Mouse (Mus musculus) left cerebral cortex, adult 9 months (tissue): ENCODE measurements around the gene Tmc6.
"Not testable (repeated sequence)": the region's sequence is repeated elsewhere in the genome, so short reads cannot be mapped to it uniquely, and the experiment has no call there.

ENCODE experiments used
- DNase-seq, 2 experiments: peaks; one replicate each; pipeline ENCODE4 v3.0.0; 2022; ENCODE audit warnings: low spot score in 2 of 2

The Tmc6 gene

DNA sequence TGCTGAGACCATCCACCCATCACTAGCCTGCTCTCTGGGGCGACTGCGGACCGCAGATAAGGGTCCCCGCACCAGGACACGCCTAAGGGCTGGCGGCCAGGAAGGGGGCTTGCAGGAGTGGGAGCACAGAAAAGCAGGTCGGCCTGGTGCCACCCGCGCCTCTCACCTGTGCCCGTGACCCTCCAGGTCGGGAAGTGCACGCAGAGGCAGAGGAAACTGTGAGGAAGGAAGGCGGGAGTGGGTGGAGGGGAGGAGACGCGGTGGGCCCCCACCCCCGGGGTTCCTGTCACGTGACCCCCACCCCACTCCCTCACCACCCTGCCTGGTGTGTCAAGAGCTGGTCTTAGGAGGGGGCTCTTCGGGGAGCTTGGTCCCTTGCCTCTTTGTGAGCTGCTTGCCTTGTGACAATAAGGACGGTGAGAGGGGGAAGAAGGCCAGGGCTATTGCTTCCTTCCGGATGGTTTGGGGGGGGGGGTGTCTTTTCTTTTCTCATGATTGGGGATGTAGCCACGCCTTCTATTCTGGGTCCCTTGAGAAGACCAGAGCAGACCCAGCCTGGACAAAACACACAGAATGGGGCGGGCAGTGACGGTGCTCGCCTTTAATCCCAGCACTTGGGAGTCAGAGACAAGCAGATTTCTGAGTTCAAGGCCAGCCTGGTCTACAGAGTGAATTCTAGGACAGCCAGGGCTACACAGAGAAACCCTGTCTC lies at the start of gene Tmc6, which contains the start of gene Tmc8:
Gene Tmc6, minus strand, starts transcription at position 206 of the 712 bp plus-strand sequence.
Gene Tmc8, plus strand, starts transcription at position 84 of the 712 bp plus-strand sequence.
- DNase-seq: no peak

- no peak for DNase-seq
Measured at GRCm38 (mm10) chr11:117830401-117830800, 48.4 kb upstream of the Tmc6 start.

DNA sequence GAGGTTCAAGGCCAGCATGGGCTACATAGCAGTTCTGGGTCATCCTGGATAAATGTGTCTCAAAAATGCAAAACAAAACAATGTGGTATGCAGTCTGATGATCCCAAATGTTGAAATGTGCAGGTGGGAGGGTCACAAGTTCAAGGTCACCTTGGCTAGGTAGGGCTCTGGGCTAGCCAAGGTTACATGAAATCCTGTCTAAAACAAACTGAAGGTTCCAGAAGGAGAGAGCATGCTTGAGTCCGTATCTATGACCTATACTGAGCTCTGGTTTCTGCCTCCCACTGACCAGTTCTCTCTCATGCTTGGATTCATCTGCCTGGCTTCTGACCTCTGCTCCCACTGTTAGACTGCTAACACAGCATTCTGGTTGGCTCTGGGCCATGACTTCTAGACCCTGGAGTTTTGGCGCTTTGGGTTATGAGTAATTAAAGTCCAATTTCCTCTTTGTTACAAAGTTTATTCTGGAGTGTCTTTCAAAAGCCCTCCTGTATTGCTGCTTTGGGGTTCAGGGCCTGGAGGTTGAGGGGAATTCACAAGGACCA lies 47.7 kb upstream of the Tmc6 start:
- DNase-seq: no peak

GRCm38 (mm10) chr11:117828888-117829604 lies 47.0 kb upstream of the Tmc6 start:
- no peak for DNase-seq

DNA sequence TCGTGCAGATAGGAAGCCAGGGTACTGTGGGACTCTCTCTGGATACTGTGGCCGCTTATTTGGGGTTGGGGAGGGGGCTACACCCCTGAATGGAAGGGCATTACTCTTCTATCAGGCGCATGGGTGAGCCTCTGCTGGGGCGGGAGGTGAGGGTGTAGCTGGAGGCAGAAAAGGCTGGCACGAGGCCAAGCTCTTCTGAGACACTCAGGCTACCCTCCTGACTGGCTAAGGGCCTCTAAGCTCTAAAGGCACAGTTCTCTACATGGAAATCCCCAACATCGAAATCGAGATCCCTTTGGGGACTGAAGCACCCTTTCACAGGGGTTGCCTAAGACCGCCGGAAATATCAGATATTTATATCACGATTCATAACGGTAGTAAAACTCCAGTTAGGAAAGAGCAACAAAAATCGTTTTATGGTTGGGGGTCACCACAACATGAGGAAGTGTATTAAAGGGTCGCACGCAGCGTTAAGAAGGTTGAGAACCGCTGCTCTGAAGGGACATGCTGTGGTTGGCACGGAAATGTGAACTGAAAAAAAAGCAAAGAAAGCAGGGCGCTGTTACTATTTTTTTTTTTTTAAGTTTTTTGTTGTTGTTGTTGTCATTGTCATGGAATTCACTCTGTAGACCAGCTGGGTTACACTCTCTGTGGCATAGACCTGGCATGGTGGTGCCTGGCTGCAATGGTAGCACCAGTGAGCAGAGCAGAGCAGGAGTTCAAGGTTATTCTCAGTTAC lies 46.3 kb upstream of the Tmc6 start:
- DNase-seq: no peak

DNA sequence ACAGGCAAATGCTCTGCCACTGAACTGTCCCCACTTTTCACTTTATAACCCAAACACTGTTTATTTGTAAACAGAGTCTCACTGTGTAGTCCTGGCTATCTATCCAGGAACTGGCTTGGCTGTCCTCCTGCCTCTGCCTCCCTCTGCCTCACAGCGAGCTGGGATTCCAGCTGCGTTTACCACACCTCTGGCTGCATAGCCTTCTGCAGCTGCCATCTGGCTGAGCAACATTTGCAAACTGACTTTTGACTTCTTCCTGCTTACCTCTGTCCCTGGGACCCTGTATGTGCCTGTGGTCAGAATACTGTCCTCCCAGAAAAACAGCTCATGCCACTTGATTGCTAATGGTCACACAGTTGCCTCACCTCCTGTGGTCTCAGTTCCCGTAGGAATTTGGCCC lies 45.4 kb upstream of the Tmc6 start:
- DNase-seq: no peak

GRCm38 (mm10) chr11:117826916-117827315 lies 44.9 kb upstream of the Tmc6 start:
- DNase-seq: no peak

- no peak for DNase-seq
Measured at GRCm38 (mm10) chr11:117826164-117826563, 44.2 kb upstream of the Tmc6 start.

DNA sequence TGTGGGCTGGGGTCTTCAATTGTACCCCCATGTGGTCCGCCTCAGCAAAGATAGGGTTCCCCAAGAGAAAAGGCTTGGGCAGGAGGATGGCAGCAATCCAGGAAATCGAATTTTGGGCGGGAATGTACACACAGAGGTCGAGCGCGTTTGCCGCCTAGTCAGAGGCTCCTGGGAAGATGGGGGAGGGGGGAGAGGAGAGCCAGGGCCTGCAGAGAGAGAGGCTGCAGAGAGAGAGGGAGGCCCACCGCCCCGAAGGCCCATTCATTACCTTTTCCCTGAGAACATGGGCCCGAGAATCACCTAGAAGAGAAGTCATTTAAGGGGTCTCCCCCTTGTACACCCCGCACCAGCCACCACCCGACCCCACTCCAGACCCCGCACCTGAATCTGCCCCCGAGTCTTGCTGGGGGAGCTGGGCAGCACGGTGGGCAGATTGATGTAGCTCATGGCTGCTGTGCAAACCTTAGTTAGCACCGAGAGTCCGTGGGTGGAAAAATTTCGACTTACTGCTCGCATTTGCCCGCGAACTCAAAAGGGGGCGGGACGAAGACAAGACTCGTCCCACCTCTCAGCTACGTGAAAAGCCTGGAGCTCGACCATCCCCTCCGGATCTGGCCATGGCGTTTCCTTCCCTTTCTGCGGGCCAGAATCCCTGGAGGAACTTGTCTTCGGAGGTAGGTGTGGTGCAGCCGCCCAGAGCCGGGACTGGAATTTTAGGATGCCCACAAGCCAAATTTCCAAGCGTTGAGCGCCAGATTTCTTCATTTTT lies 43.5 kb upstream of the Tmc6 start, which contains the start of the genes Afmid and Tk1:
Gene Afmid, plus strand, starts transcription at position 592 of the 769 bp plus-strand sequence.
Gene Tk1, minus strand, starts transcription at position 760 of the 769 bp plus-strand sequence.
- no peak for DNase-seq

DNA sequence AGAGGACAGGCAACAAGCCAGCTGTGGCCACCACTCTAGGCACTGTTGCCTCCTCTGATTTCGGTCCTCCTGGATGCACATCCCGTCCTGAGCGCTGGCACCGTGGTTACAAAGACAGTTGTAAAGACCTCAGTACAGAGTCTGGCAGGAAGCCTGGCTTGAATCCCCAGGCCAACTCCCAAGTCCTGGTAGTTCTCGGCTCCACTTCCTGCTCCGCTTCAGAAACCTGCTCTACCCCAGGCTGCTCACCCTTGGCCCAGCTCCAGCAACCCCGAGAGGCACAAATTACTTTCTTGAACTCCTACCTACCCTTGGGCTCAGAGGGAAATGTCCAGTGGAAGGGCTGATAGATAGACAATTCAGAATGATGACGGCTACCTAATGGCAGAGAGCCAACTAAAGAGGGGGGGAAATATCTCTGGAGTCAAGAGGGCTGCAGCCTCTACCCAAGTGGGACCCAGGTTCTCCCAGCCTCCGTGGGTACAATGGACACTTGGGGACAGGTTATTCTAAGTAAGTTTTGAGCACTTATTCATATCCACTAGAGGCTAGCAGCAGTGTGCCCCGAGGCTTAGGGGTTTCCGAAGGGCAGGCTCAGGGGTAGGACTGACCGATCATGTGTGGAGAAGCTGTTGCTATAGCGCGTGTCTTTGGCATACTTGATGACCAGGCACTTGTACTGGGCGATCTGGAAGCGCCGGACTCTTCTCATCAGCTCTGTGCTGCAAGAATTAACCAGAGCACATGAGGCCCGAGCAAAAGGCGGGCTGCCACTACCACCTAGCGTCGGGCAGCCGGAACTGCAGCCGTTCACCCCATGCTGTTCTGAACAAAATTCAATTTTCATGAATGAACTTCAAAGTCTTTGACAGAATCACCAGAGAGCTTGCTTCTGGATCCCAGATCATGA lies 42.3 kb upstream of the Tmc6 start:
- DNase-seq: peak; percentile 42 to 84

GRCm38 (mm10) chr11:117823411-117823810 lies 41.4 kb upstream of the Tmc6 start:
- DNase-seq: no peak

DNA sequence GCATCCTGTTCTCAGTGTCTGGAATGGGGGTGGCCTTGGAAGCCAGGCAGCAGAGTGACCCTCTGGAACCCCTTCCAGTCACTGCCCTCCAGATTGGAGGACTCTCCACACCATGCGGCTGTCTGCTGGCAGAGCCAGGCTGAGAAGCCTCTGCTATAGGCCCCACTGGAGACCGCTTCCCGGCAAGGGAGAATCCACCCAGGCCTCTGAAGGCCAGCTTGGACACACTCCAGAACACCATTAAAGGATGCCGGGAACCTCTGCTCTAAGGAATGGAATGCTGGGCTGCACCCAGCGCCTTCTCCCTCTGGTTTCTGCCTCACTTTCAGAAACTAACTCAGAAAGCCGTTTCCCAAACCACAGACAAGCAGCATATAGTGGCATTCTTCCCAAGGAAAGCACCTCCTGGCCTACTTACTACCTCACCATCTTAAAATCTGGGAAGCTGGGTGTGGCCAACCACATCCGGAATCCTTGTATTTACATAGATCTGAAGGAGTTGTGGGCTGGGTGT lies 40.8 kb upstream of the Tmc6 start:
- no peak for DNase-seq

DNA sequence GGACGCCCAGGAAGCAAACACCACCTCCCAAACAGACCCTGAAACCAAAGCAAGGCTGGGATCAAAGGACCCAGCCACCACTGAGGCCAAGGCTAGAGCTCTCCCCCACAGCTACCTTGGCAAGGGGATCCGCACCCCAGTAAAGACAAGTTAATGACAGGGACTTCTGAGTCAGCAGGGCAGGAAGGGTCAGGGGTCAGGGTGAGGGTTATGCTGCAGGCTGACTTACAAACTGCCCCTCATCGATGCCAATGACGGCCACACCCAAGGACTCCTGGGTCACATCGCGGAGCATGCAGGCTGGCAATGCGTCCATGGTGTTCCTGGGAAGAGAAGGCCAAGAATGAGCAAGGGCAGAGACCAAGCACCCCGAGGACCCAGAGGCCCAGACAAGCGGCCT lies 39.9 kb upstream of the Tmc6 start:
- no peak for DNase-seq

DNA sequence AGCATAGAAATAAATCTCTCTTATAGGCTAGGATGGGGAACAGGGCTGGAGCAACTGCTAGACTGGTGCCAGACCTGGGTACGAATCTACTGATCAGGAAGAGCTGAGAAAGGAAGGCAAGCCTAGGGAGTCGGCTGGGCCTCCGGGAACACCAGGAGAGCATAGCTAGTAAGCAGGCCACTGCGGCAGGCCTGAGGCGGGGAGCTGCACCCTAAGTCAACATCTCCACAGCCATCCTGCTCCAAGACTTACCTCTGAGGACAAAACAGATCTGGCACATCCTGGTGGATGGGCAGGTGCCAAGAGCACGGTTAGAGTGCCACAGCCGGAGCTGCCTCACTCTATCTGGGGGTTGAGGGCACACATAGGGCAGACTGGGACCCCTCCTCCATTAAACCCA lies 38.2 kb upstream of the Tmc6 start:
- DNase-seq: no peak

DNA sequence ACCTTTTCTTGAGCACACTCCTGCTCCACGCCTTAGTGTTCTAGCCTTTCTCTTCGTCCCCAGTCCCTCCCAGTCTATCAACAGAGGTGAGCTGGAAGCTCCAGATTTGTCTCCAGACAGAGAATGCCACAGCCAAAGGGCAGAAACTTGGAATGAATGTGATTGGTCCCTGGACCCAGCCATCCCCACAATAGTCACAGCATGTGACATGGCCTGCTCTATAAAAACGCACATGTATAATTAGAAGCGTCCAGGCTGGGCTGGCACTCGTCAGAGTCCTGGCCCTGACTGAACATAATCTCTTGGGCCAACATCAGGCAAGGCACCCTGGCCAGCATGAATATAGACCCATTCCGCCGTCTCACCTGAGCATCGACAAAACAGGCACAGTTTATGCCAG lies 37.1 kb upstream of the Tmc6 start:
- no peak for DNase-seq

DNA sequence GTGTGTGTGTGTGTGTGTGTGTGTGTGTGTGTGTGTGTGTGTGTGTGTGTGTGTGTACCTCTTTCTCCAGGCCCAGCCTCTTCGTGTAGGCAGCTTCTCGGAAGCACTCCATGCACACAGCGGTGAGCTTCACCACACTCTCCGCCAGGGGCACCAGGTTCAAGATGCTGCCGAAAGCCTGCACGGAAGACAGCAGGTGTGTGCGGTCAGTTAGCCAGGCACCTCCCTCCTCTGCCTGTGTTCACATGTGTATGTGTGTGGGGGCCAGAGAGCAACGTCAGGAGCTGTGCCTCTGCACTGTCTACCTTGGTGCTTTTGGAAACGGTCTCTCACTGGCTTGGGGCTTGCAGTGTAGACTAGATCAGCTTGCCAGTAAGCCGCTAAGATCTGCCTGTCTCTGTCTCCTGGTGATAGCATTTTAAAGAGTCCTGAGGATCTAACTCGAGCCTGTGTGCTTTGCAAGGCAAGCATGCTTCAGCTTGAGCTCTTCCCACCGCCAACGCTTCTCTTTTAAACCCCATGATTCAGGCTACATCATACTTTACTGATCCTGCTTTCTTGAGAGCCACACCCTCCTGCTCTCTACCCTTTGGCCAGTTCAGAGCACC lies 34.5 kb upstream of the Tmc6 start:
- no peak for DNase-seq

GRCm38 (mm10) chr11:117815850-117816249 lies 33.9 kb upstream of the Tmc6 start:
- not testable (repeated sequence) for DNase-seq

DNA sequence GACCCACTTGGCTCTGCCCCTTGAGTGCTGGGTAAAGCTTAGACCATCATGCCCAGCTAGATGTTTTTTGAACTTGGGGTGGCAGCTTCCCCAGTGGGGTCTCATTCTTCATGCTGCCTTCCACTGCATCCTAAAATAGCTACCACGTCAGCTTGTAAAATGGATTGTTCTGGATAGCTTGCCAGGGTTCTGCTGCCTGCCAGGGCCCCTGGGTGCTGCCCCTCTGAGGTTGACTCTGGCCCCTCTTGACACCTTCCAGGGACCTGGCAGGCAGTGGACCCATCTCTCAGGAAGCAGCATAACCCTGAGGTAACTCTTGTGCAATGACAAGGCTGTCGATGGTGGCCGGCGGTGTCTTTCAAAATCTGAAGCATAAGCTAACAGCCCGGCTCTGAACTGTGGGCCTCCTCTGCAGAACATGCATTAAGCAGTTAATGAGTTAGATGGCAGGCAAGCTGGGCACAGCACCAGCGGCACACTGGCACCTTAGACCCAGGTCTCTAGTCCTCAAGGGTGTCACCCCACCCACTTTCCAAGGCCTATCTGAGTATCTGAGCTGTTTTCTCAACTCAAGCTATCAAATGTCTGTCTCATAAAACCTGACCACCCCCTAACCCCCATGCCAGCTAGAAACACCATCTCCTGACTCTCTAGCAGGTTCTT lies 32.8 kb upstream of the Tmc6 start:
- no peak for DNase-seq

DNA sequence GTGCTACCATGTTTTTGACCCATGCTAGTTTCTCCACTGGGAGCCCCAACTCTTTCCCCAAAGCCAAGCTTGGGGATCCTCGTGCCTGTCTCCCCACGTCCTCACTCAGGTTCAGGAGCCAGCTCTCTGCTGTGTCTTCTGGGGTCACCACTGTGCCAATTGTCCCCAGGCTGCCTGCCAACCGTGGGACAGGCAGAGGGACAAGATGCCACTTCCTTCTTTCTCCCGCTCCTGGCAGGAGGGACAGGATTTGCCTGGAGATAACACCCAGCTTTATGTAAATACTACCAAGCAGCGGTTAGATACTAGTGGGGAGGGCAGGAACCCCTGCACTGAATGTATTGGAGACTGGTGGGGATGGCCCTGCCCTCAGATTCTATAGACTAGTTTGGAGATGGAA lies 31.9 kb upstream of the Tmc6 start:
- DNase-seq: no peak
